Mouse (Mus musculus): ENCODE data around the gene Elmo1.
A peak's percentile ranks its signal among the peaks of the same experiment; 100 is the strongest.

- TF ChIP-seq CTCF (IDR thresholded peaks at IDR 0.05; ENCODE audit: insufficient read depth, low read depth, low read length) (peak; percentile 39; the same call in 1 of the 2 replicates), POLR2A (IDR thresholded peaks at IDR 0.05; ENCODE audit: insufficient read depth, low read depth, low read length) (no peak)
These were observed 263.6 kb downstream of the Elmo1 start for GRCm38 (mm10) chr13:20353862-20354603.

All from olfactory bulb, adult 2 months (tissue).